Comparison of ENCODE assay signal across 8 mouse cellular contexts in genomic region chr17:84480464-84481355, GRCm38 (mm10). TPM values are rescaled to one million over a fixed set of nuclear protein-coding genes. Genes with fewer than 3 reads are reported as not detected.
DNase-seq lines count a peak whose midpoint lies in the region; ATAC-seq and TF ChIP-seq lines count a peak whose summit lies in the region.

No protein-coding gene starts in this region.

- no peaks in the 10 kb centered on the region for H3K9me3 ChIP-seq in forebrain, embryonic 12.5 days
- H3K9me3 ChIP-seq in stomach, postnatal 0 days (ENCODE audit: control insufficient read depth, low read length) = no peaks in the 10 kb centered on the region

- no peak overlapping the region for H3K27ac ChIP-seq in layer of hippocampus, adult 2 months
- no peak overlapping the region for H3K27ac ChIP-seq in forebrain, embryonic 12.5 days
- 0 out of 2 replicates have a peak overlapping the region, but pooled peaks have one; percentile 0 for H3K27ac ChIP-seq in stomach, postnatal 0 days (replicated peaks)

- no peak for DNase-seq in layer of hippocampus, adult 2 months (ENCODE audit: low spot score in 2 of 2)
- no peak for DNase-seq in layer of hippocampus, adult 11-12 months (ENCODE audit: low spot score)
- peak; percentile 69 for DNase-seq in R1 (ENCODE audit: low read depth, low spot score)
- DNase-seq in lung, postnatal 10 days = peak; percentile 73
- no peak for DNase-seq in stomach, postnatal 0 days (ENCODE audit: low spot score)
- no peak for DNase-seq in left cerebral cortex, adult 11 months (ENCODE audit: low spot score)
- no peak for DNase-seq in urinary bladder, postnatal 36 days (ENCODE audit: low spot score in 2 of 2)

- WGBS in forebrain, embryonic 12.5 days = 45% methylated on average over 15 of the region's 15 CpGs
- 42% methylated on average over 15 of the region's 15 CpGs for WGBS in stomach, postnatal 0 days

- peak; percentile 63; the same call in 1 of the 2 replicates for ATAC-seq in forebrain, embryonic 12.5 days (ENCODE audit: low FRiP score)
- peak; percentile 53; the same call in 1 of the 2 replicates for ATAC-seq in stomach, postnatal 0 days (ENCODE audit: low FRiP score, low TSS enrichment)

- no peaks in the 10 kb centered on the region for H3K27me3 ChIP-seq in forebrain, embryonic 12.5 days
- no peaks in the 10 kb centered on the region for H3K27me3 ChIP-seq in stomach, postnatal 0 days (ENCODE audit: control insufficient read depth, insufficient read depth, low read length)

- TF ChIP-seq EP300 in stomach, postnatal 0 days (optimal IDR thresholded peaks at IDR 0.05) = no peak

- no peak overlapping the region for H3K4me3 ChIP-seq in layer of hippocampus, adult 2 months
- no peak overlapping the region for H3K4me3 ChIP-seq in forebrain, embryonic 12.5 days (replicated peaks)
- no peak overlapping the region for H3K4me3 ChIP-seq in stomach, postnatal 0 days (ENCODE audit: low read depth, low read length)

- H3K4me1 ChIP-seq in forebrain, embryonic 12.5 days = peaks cover 10% of the 10 kb centered on the region
- no peaks in the 10 kb centered on the region for H3K4me1 ChIP-seq in stomach, postnatal 0 days (replicated peaks; ENCODE audit: control insufficient read depth, insufficient read depth)

- no peaks in the 10 kb centered on the region for H3K36me3 ChIP-seq in forebrain, embryonic 12.5 days (replicated peaks)
- no peaks in the 10 kb centered on the region for H3K36me3 ChIP-seq in stomach, postnatal 0 days (ENCODE audit: control insufficient read depth, insufficient read depth, low read length)

- peak; percentile 76 for TF ChIP-seq CTCF in layer of hippocampus, adult 2 months (conservative IDR thresholded peaks at IDR 0.05)
- peak; percentile 77 for TF ChIP-seq CTCF in stomach, postnatal 0 days (IDR thresholded peaks at IDR 0.05; ENCODE audit: low read depth)

- no peak overlapping the region for H3K9ac ChIP-seq in forebrain, embryonic 12.5 days
- no peak overlapping the region for H3K9ac ChIP-seq in stomach, postnatal 0 days (ENCODE audit: low read length)

- H3K4me2 ChIP-seq in forebrain, embryonic 12.5 days = no peak overlapping the region
- no peak overlapping the region for H3K4me2 ChIP-seq in stomach, postnatal 0 days (replicated peaks; ENCODE audit: low read depth)

RNA-seq across cellular contexts. Expression of gene Thada, which starts 14.7 kb away (rescaled TPM):
- 10 to 100 TPM; 14.8 to 17.3 TPM for total RNA-seq in layer of hippocampus, adult 2 months (2021)
- 11.3 and 11.8 TPM in 2 replicates for polyA plus RNA-seq in forebrain, embryonic 12.5 days (2016; fragmentation: Nextera tagmentation; extraction: Ambion mirVana)
- polyA plus RNA-seq in stomach, postnatal 0 days (2015; fragmentation: Nextera tagmentation; extraction: Ambion mirVana) = 1.6 and 2.0 TPM in 2 replicates

RNA-seq across cellular contexts. Expression of gene Plekhh2, which starts 31.0 kb away (rescaled TPM):
- total RNA-seq in layer of hippocampus, adult 2 months (2021) = 1 to 10 TPM; 5.2 to 5.8 TPM
- 2.1 and 2.6 TPM in 2 replicates for polyA plus RNA-seq in forebrain, embryonic 12.5 days (2016; fragmentation: Nextera tagmentation; extraction: Ambion mirVana)
- 2.3 and 2.4 TPM in 2 replicates for polyA plus RNA-seq in stomach, postnatal 0 days (2015; fragmentation: Nextera tagmentation; extraction: Ambion mirVana)

Comparison
In these comparisons a context has a peak if more than half of its experiments do, and no peak if none do; other contexts are left out.
1. DNase-seq: peak in R1 (single experiment) and lung, postnatal 10 days (single experiment); none in layer of hippocampus, adult 2 months (0 of 2), layer of hippocampus, adult 11-12 months (single experiment), stomach, postnatal 0 days (single experiment), left cerebral cortex, adult 11 months (single experiment) and urinary bladder, postnatal 36 days (0 of 2).